Mouse (Mus musculus): ENCODE data around the gene Serpina3n.
"Not testable (repeated sequence)": the region's sequence is repeated elsewhere in the genome, so short reads cannot be mapped to it uniquely, and the experiment has no call there.

Serpina3n gene

DNA sequence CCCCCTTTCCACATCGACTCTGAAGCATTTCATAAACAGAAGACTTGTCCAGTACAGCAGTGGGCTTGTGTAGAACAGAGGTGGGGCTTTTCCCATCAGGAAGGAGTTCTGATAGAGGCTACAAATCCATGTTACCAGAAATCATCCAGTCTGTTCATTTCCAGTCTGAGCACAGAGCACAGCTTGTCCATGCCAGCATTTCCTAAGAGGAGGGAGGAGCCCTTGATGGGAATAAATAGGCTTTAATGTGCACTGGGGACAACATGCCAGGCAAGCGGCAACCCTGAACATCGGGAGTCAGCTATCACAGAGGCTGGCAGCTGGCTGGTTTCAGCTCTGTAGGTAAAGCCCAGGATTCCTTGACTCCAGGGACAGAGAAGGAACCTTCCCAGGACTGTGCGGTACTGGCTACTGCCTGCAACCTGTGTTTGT is at the start of gene Serpina3n:
Gene Serpina3n (plus strand): TSS at position 276 of the 432 bp plus-strand sequence.
- DNase-seq: no peak

DNA sequence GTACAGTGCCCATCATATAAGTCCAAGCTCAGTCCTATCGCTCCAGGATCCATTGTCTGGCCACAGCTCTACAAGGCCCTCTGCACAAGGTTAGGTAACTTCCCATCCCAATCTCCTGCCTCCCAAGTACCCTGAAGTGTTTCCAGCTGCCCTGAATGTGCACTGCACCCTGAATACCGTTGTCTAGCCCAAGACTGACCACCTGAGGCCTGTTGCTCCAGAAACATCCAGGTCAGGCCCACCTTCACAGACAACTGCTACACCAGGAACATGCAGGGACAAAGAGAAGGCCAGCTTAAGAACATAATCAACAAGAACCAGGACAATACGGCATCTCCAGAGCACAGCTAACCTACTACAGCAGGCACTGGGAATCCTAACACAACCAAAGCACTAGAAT is 36.5 kb upstream of the Serpina3n start:
- no peak for DNase-seq

DNA sequence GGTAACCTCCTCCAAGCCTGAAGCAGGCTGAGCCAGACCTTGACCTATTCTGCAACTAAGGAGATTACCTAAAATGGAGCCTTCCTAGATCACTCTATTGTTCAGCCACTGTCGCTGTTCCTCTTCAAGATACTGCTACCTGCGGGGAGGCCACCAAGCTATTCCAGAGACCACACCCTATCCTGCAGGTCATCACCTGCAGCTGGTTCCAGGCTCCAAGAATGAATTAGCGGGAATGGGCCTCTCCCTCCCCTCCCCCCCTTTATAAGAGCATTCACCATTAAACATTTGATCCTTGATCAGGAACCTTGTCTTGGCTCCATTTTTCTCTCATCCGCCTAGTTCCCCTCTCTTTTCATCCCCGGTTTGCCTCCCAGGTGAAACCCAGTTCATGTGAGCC is 29.4 kb upstream of the Serpina3n start:
- DNase-seq: not testable (repeated sequence)

DNA sequence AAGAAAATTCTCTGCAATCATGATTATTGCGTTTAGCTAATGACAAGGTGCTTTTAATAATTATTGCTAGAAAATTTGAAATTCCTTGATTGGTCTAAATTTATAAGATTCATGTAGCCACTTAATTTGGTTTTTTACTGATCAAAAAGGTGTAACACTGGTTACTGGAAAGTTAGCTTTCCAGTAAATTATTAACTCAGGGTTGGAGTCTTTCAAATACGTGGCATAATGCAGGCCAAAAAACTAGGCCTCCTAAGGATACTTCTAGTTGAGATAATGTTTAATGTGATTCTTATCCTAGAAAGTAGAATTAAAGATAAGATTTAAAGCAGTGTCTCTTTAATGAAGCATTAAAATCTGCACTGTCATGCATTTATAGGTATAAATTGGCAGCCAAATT is 28.2 kb upstream of the Serpina3n start:
- DNase-seq: not testable (repeated sequence)

DNA sequence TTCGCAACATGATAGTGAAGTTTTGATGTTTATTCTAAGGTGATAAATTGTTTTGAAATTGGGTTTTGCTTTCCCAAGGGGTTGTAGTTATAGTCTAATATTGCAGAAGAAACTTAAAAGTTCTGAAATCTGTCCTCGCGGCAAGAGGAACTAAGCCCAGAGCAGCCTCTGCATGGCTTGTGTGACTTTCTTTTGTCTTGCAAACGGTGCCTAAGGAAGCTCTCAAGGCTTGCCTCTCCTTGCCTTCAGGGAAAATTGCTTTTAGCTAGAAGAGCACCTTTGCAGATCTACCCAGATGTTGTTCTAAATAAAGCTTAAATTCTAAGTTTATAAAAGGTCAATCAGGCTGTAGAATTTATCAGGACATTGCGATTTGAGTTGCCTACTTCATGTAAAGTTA is 27.7 kb upstream of the Serpina3n start:
- DNase-seq: not testable (repeated sequence)

DNA sequence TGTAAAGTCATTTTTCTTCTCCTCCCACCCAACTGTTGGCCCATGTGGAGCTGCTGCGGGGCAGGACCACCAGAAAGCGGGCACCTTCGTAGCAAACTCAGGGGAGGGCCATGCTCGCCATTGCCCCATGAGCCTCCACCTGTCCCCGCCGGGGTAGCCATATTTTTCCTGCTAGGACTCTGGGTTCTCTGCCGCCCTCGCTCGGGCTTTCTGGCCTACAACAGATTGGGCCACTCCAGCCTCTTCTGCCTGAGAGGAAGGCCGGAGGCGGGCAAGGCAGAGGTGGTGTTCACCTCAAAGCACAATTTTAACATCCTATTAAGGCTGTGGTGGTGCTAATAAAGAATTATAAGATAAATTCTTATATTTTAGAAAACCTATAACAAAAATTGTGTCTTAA is 26.7 kb upstream of the Serpina3n start:
- no peak for DNase-seq

DNA sequence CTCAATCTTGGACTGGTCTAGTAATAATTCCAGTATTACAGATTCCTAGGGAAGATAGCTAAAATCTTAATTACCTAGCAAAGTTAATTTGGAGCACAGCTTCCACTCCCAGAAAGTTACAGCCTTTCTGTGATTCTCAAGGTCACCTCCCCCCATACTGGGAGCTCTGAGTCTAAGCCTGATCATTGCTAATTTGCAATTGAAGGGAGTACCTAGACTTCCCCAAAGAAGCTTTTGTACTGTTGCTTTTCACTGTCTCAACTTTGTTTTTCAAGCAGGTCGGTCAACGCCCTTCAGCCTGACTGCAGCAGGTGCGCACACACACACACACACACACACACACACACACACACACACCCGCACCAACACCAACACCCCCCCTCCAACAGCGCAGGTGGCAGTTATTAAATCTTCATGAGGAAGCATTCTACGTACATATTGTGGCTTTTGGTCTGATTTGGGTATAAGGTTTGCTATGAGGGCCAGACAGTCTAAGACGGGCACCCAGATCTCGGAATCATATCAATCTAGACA is 25.4 kb upstream of the Serpina3n start:
- not testable (repeated sequence) for DNase-seq

DNA sequence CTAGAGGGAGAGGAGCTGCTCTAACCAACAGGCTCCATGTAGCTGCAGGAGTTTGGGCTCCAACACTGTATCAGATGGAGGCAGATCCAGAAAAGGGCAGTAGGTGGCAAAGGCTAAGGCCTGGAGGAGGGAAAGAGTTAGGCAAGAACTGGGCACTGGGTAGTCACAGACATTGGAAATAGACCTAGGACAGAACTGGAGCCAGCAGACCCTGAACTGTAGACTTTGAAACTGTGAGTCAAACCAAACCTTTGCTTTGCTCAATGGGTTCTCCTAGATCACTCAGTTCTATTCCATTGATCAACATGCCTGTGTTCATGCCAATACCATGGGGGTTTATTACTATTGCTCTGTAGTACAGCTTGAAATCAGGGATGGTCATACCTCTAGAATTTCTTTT is 20.5 kb upstream of the Serpina3n start:
- not testable (repeated sequence) for DNase-seq

DNA sequence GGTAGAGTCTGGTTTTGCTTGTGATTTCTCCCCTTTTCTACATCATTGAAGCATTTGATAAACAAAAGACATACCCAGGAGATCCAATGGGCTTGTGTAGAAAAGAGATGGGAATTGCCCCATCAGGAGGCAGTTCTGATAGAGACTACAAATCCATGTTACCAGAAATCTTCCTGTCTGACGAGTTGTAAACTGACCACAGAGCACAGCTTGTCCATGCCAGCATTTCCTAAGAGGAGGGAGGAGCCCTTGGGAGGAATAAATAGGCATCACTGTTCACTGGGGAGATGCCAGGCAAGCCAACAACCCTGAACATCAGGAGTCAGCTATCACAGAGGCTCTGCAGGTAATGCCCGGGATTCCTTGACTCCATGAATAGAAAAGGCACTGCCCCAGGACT is 19.7 kb upstream of the Serpina3n start:
- DNase-seq: not testable (repeated sequence)

DNA sequence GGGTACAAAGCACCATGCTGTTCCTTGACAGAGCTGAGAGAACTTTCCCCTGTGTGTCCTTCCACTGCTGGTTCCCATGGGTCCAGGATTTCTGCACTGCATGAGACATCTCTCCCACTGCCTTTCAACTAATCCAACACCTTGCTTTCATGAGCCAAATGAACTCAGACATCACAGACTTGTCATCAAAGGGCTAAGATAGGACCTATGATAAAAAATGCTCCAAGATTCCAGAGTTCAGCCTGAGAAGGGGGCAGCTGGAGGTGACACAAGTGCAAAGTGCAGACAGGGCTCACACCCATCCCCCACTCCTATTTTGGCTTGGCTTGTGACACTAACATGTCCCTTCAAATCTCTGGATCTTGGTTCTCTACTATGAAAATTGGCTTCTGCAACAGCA is 18.1 kb upstream of the Serpina3n start:
- no peak for DNase-seq

DNA sequence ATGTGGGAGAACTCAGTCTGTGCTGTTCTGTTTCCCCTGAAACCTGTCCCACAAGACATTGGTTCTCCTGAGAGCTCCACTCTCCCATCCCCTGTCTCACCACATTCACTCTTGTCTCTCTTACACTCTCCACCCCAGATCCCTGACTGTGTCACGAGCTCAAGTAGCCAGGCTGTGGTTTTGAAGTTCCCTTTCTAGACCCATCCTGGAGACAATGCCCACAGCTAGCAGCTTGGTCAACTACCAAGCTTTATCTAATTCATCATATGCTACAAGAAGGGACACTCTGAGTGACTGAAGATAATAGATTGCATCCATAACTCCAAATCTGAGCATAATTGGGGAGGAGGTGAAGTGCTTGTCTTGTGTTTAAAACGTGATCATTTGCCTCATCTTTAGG is 15.5 kb upstream of the Serpina3n start:
- not testable (repeated sequence) for DNase-seq

DNA sequence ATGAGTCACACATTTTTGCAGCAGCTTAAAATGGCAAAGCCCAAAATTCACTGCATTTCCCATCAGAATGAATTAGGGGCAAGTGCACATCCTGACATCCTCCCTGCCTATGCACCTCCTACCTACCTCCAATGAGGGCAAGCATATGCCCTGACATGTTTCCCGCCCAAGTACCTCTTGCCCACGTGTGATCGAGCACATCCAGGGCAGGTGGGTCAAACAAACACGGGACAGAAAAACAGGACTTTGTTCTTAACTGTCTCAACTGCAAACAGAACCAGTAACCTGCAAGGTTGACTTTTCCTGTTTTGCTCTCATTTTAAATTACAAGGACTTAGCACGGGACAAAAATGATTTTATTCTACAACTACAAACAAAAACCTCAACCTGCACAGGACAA is 2.6 kb upstream of the Serpina3n start:
- DNase-seq: no peak

DNA sequence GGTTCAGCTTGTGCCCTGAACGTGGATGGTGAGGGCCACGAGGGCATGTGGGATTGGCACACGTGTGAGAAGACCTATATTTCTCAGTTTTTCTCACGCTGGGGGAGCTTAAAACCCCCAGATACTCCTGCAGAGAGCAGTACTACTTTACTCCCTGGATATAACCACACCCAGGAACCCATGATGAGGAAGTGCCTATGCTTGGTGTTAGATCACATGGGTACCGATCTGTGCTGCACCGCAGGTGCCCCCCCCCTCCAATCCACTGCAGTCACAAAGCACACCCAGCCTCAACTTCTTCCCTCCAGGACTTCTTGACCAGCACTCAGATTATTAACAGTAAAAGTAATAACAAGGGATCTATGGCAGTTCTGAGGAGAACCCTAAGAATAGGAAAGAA is 6.0 kb downstream of the Serpina3n start:
- no peak for DNase-seq

DNA sequence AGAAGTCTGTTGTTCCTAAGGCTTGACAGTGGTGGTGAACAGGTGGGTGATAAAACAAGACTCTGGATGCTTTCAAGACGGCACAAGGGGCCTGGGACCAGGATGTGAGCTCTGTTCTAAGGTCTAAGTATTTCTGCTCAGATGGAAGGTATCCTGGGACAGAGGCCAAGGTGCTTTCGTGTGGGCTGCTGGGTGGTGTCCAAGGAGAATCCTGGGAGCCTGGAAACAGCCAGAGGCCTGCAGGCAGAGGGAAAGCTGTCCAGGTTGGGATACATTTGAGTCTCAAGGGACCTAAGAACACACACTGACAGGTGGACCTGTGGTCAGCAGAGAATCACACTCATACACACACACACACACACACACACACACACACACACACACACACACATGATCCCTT is 8.0 kb downstream of the Serpina3n start:
- DNase-seq: no peak

DNA sequence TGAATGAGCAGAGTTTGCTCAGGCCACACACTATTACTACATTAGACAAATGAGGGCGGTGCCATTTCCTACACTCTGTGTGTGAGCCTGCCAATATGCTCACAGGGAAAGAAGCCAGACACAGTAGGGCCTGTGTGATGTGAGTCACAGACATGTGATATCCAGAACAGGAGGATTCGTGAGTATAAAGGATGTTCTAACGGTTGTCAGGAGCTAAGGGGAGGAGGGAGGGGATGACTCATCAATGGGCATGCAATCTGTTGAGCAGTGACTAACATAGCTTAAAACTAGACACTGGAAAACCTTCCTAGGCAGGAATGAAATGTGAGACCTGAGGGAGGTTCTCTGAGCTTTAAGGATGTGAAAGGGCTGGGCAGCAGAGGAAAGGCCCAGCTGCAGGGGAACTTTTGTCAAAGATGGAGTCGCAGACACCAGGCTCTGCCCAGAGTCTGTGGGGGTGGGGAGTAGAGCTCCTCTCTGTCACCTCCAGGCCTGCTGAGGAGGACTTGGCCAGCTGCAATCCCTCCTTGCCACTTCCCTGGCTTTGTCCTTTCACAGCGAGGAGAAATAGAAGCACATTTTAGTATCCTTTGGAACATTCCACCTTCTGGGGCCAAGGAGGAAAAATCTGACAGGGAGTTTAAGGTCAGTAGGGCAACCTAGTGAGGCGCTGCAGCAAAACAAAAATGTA is 9.2 kb downstream of the Serpina3n start:
- DNase-seq: peak; percentile 17

DNA sequence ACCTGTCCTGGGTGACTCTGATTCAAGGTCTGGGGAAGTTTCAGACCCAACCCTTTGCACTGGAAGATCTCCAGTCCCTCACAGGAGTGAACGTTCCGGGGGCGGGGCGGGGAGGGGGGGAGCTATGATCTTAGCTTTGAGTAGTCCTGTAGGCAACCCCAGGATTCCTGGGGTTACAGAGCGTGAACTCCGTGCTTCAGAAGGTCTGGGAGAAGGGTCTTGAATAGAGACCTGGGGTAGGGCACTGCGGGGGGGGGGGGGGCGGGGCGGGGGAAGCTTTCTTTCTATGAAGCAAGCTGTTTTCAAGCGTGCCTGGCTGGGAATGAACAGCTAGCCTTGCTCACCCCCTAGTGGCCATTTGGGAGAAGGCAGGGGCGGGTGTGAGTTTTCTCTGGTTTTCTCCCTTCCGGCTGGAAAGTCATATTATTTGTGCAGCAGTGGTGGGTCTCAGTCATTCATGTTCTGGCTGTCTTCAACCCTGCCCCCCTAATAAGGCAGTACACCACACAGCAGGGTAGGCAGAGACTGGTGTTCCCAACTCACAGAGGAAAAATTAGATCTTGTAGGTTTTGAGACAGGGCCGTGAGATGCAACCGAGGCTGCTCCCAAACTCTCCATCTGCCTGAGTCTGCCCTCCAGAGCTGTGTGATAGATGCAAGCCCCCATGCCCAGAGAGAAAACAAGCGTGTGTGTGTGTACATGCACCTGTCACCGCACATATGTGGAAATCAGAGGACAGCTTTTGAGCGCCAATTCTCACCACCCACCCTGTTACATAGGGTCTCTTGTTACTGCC is 12.0 kb downstream of the Serpina3n start:
- peak; percentile 87 for DNase-seq

DNA sequence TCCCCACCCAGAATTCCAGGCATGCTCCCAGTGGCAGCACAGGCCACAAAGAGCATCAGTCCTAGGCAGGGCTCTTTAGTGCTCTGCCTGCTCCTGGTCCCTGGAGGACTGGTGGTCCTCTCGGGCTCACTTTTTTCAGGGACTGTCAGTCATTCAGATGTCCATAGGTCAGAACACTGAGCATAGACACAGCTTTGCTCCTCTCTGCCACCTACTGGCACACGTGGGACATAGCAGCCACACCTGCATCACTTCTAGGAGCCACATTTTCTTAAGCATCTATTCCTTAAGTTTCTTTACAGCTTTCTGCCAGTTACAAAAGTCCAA is 12.6 kb downstream of the Serpina3n start:
- DNase-seq: peak; percentile 32

DNA sequence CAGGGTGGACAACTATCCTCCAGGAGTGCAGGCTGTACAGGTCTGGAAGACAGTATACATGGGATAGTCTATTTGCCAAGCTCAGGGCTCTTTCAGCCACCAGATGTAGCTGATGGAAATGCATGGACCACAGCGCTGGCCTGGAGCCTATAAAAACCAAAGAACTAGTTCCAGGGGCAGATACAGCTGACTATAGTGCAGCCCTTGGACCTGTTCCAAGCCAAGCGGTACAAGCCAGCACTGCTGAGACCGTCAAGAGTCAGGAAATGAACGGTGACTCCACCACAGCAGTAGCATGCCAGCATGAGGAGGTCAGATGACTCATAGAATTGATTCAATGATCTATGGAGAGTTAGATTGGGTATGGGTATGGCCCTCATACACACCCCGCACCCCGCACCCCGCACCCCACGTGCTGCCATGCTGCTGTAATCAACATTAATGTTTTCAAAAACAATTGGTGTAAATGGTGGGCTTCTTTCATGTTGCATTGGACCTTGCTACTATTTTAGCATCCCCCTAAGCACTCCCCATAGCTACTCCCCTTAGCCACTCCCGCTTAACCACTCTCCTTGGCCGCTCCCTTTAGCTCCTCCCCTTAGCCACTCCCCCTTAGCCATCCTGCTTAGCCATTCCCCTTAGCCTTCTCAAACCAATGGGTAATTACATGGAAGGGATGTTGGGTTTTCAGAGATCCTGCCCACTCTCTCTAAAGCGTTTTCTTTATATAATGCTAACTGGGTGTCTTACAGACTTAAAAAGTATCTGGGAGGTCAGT is 16.3 kb downstream of the Serpina3n start:
- DNase-seq: no peak

DNA sequence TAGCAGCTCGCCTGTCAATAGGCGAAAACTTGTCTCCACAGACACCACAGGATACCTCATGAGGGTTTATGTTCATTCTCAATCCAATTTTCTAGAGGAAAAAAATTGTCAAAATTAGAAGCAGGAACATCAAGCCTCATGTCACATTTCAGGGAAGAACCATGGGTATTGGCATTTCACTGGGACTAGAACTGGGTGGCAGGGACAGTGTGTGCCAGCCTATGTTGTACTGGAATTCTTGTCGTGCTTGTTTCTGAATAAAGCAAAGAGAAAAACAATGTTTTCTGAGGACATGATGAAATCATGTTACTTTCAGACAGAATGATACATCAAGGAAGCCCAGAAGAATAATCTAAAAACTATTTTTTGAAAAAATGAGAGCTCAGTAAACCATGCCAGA is 19.1 kb downstream of the Serpina3n start:
- DNase-seq: no peak

DNA sequence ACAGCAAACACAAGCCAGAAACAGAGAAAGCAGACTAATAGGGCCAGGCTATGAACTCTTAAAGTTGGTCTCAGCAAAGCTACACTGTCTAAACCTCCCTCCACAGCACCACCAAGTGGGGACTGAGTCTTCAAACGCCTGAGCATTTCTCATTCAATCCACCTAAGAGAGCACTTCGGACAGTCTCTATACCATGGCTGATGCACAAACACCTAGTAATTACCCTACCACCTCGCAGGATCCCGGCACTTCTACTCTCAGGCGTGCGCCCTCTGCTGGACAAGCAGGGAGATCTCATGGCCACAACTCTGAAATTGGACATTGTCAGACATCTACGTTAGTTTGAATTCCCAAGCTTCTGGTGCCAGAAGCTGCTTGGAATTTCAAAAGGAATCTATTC is 20.4 kb downstream of the Serpina3n start:
- DNase-seq: peak; percentile 71

DNA sequence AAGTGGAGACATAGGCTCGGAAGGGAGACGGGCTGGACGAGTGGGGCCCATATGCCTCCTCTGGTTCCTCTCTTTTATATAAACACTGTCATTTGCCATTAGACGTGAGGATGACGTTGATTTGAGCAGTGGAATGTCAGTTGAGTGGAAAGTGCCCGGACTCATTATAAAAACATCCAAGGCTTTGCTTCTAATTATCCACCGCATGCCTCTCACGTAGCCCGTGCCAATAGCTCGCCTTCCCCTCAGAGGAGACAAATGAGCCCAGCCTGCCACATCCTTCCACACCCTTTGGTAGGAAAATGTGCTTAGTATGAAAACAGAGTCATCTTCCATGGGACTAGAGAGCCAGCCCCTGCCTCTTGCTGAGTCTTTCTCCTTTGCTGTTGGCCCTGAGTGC is 24.8 kb downstream of the Serpina3n start:
- peak; percentile 83 for DNase-seq

DNA sequence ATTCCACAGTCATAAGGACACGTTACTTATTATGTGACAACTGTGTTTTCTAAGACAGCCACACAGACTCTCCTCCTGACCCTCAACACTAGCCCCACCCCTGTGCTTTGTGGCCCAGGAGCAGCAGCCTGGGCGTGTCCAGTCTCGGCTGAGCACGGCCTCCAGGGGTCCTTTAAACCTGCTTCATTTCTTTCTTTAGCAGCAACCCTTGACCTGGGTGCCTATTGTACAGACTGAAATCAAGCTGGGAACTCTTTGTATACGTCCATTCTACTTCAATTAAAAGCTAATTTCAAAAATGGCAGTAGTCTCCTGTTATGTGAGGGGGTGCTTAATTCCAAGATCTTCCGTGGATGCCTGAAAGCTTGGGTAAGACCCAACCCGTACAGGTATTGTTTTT is 26.7 kb downstream of the Serpina3n start:
- no peak for DNase-seq

DNA sequence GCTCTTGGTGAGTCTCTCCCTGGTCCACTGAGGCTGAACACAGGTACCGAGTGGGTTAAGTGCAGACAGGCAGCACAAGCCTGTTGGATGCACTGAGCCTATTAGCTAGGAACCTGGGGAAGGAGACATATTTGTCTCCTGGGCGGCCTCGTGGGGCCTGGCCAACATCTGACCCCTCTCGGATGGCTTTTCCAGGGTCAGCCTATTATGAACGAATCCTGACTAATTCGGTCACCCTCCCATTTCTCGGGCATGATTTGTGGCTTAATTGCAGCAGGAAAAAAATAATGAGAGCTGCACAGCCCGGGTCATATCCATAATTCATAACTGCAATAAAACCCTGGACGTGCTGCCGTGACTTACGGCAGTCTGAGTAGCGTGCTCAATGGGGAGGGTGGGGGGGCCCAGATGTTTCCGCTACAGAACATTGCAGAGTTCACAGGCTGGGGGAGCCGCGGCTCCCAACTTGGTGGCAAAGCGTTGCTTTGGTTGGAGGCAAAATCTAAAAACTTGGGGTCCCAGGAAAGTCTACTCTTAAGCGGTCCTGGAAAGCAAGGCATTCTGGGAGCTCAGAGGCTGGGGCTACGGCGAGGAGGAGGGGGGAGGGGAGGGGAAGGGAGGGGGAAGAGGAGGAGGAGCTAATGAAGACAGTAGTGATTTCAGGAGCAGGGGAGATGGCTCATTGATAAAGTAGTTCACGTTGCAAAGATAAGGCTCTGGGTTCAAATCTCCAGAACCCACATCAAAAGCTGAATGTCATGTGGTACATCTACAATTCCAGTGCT is 27.6 kb downstream of the Serpina3n start:
- DNase-seq: peak; percentile 58

Measured in retina, postnatal 1 day (tissue).